Comparison of ENCODE assay signal across 21 mouse cellular contexts in the genomic region with DNA sequence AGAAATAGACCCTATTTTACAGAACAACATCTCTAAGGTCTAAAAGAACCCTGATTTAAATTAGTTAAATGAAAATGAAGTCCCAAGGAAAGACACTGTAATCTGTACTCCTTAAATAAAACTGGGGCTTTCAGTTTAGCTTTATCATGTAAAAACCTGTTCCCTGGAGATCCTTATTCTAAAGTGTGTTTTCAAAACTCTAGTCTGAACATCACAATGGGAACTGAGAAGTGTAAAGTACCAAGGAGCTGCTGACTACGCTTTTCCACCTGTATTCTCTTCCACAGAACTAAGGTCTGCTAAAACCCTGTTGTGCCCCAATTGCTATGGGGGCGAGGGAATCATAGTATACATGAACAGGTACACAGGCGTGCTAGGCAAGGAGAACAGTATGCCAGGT. TPM values are rescaled to one million over a fixed set of nuclear protein-coding genes. Genes with fewer than 3 reads are reported as not detected.
DNase-seq lines count a peak whose midpoint lies in the region; ATAC-seq and TF ChIP-seq lines count a peak whose summit lies in the region.
"Had no signal": no experiment of that assay in that cellular context is flagged by ENCODE, and none has a peak within 500 bp of the region (broad histone marks: within the 10 kb centered on the region; RNA-seq: fewer than 3 reads in every experiment).

No protein-coding gene starts in this region.

- peak overlapping the region; percentile 51; the same call in 1 of the 2 replicates for H3K27ac ChIP-seq in liver, embryonic 15.5 days (replicated peaks)
- no peak overlapping the region for H3K27ac ChIP-seq in liver, postnatal 0 days (ENCODE audit: low read depth)
- H3K27ac ChIP-seq in ES-Bruce4 (ENCODE audit: insufficient read depth, low read length): peak overlapping the region; percentile 10; the same call in 1 of the 2 replicates
- H3K27ac ChIP-seq in heart, embryonic 10.5 days: no peak overlapping the region
- H3K27ac ChIP-seq: embryonic facial prominence, embryonic 13.5 days; forebrain, embryonic 12.5 days; hindbrain, embryonic 10.5 days; hindbrain, embryonic 14.5 days had no signal

- no peak for DNase-seq in liver, postnatal 0 days
- peak; percentile 63 for DNase-seq in ZHBTc4 (ENCODE audit: low read depth, low spot score)
- no peak for DNase-seq in heart, embryonic 10.5 days (ENCODE audit: low spot score)
- no peak for DNase-seq in retina, postnatal 1 day
- DNase-seq: adrenal gland, postnatal 10 days; cerebellum, adult 11-12 months; cerebellum, adult 9-10 months; cerebellum, postnatal 25 days; gastrocnemius, postnatal 10 days; heart, adult 18-20 months had no signal

- H3K9me3 ChIP-seq in liver, embryonic 15.5 days (replicated peaks): no peaks in the 10 kb centered on the region
- H3K9me3 ChIP-seq in liver, postnatal 0 days (ENCODE audit: low read length): no peaks in the 10 kb centered on the region
- H3K9me3 ChIP-seq in ES-Bruce4 (replicated peaks; ENCODE audit: control insufficient read depth, insufficient read depth, low read length, poor library complexity, severe bottlenecking): no peaks in the 10 kb centered on the region
- no peaks in the 10 kb centered on the region for H3K9me3 ChIP-seq in heart, embryonic 10.5 days
- H3K9me3 ChIP-seq: embryonic facial prominence, embryonic 13.5 days; forebrain, embryonic 12.5 days; heart, embryonic 12.5 days; hindbrain, embryonic 10.5 days had no signal

- no peak for TF ChIP-seq POLR2A in ES-Bruce4 (IDR thresholded peaks at IDR 0.05; ENCODE audit: insufficient read depth, low read length)

- H3K27me3 ChIP-seq in liver, embryonic 15.5 days: no peaks in the 10 kb centered on the region
- H3K27me3 ChIP-seq in liver, postnatal 0 days (ENCODE audit: insufficient read depth, low read length): no peaks in the 10 kb centered on the region
- H3K27me3 ChIP-seq in ES-Bruce4 (ENCODE audit: control insufficient read depth, insufficient read depth, low read length, poor library complexity, severe bottlenecking): no peaks in the 10 kb centered on the region
- no peaks in the 10 kb centered on the region for H3K27me3 ChIP-seq in heart, embryonic 10.5 days (ENCODE audit: insufficient read depth, poor library complexity, severe bottlenecking)
- H3K27me3 ChIP-seq: embryonic facial prominence, embryonic 13.5 days; forebrain, embryonic 12.5 days; heart, embryonic 12.5 days had no signal

- no peak for TF ChIP-seq EP300 in liver, postnatal 0 days (IDR thresholded peaks at IDR 0.05; ENCODE audit: low read depth)
- TF ChIP-seq EP300 in ES-Bruce4 (IDR thresholded peaks at IDR 0.05; ENCODE audit: insufficient read depth, low read depth, low read length): no peak

- no peak overlapping the region for H3K9ac ChIP-seq in liver, embryonic 15.5 days
- no peak overlapping the region for H3K9ac ChIP-seq in liver, postnatal 0 days (replicated peaks)
- no peak overlapping the region for H3K9ac ChIP-seq in ES-Bruce4 (ENCODE audit: low read depth, poor library complexity, severe bottlenecking)
- H3K9ac ChIP-seq: embryonic facial prominence, embryonic 13.5 days; forebrain, embryonic 12.5 days; heart, embryonic 12.5 days; hindbrain, embryonic 14.5 days had no signal

- no peak overlapping the region for H3K4me3 ChIP-seq in liver, embryonic 15.5 days (replicated peaks)
- no peak overlapping the region for H3K4me3 ChIP-seq in liver, postnatal 0 days (ENCODE audit: low read depth, low read length)
- H3K4me3 ChIP-seq in ES-Bruce4 (ENCODE audit: low read depth, low read length): no peak overlapping the region
- H3K4me3 ChIP-seq in heart, embryonic 10.5 days: no peak overlapping the region
- H3K4me3 ChIP-seq: embryonic facial prominence, embryonic 13.5 days; forebrain, embryonic 12.5 days; heart, embryonic 12.5 days; hindbrain, embryonic 10.5 days had no signal

- H3K4me2 ChIP-seq in liver, embryonic 15.5 days: no peak overlapping the region
- no peak overlapping the region for H3K4me2 ChIP-seq in liver, postnatal 0 days (ENCODE audit: low read depth, low read length)
- H3K4me2 ChIP-seq: embryonic facial prominence, embryonic 13.5 days; forebrain, embryonic 12.5 days; heart, embryonic 12.5 days; hindbrain, embryonic 14.5 days had no signal

- WGBS in liver, embryonic 15.5 days (ENCODE audit: insufficient replicate concordance): 84% methylated on average over 3 of the region's 3 CpGs
- 83% methylated on average over 3 of the region's 3 CpGs for WGBS in liver, postnatal 0 days (ENCODE audit: insufficient replicate concordance)
- 86% methylated on average over 3 of the region's 3 CpGs for WGBS in heart, embryonic 10.5 days

- H3K36me3 ChIP-seq in liver, embryonic 15.5 days (replicated peaks): peaks cover 58% of the 10 kb centered on the region
- H3K36me3 ChIP-seq in liver, postnatal 0 days (replicated peaks; ENCODE audit: insufficient read depth, low read length): peaks cover 16% of the 10 kb centered on the region; the same call in 1 of the 2 replicates
- peaks cover 9% of the 10 kb centered on the region; the same call in 1 of the 2 replicates for H3K36me3 ChIP-seq in ES-Bruce4 (ENCODE audit: control insufficient read depth, insufficient read depth, low read length, poor library complexity, severe bottlenecking)
- no peaks in the 10 kb centered on the region for H3K36me3 ChIP-seq in heart, embryonic 10.5 days
- H3K36me3 ChIP-seq: embryonic facial prominence, embryonic 13.5 days; forebrain, embryonic 12.5 days; heart, embryonic 12.5 days had no signal

- no peak for ATAC-seq in liver, embryonic 15.5 days (ENCODE audit: insufficient read depth)
- ATAC-seq in liver, postnatal 0 days: no peak
- ATAC-seq: forebrain, embryonic 16.5 days had no signal

- H3K4me1 ChIP-seq in liver, embryonic 15.5 days (replicated peaks): peaks cover 87% of the 10 kb centered on the region
- peaks cover 35% of the 10 kb centered on the region for H3K4me1 ChIP-seq in liver, postnatal 0 days (ENCODE audit: insufficient read depth)
- H3K4me1 ChIP-seq in ES-Bruce4 (ENCODE audit: control insufficient read depth, insufficient read depth, low read length): peaks cover 7% of the 10 kb centered on the region
- peaks cover 3% of the 10 kb centered on the region; the same call in 1 of the 2 replicates for H3K4me1 ChIP-seq in heart, embryonic 10.5 days

- no peak for TF ChIP-seq CTCF in liver, postnatal 0 days (IDR thresholded peaks at IDR 0.05; ENCODE audit: low read depth)
- no peak for TF ChIP-seq CTCF in ES-Bruce4 (IDR thresholded peaks at IDR 0.05; ENCODE audit: low read depth, low read length)

RNA-seq across cellular contexts. Expression of a gene that starts 43.5 kb away (rescaled TPM):
- polyA plus RNA-seq in liver, embryonic 15.5 days (2015; fragmentation: Nextera tagmentation; extraction: Ambion mirVana): 0.24 TPM in 1 of 2 replicates, not detected in the other
- polyA plus RNA-seq in liver, postnatal 0 days (2015; fragmentation: Nextera tagmentation; extraction: Ambion mirVana): 0.43 TPM in 1 of 2 replicates, not detected in the other
- not detected in 2 replicates for polyA plus RNA-seq in ES-Bruce4 (2011; ENCODE audit: insufficient read depth, insufficient read length, low read depth, missing spikeins)
- not detected in 2 replicates for polyA plus RNA-seq in heart, embryonic 10.5 days (2016; fragmentation: Nextera tagmentation; extraction: Ambion mirVana)
- polyA plus RNA-seq: cortical plate, adult 2 months; embryonic facial prominence, embryonic 13.5 days; forebrain, embryonic 12.5 days; forebrain, embryonic 16.5 days; frontal cortex, adult 2 months; heart, embryonic 12.5 days; heart, embryonic 16.5 days; hindbrain, embryonic 10.5 days had no signal

RNA-seq across cellular contexts. Expression of a gene that starts 52.1 kb away (rescaled TPM):
- 85.9 and 94.7 TPM in 2 replicates for polyA plus RNA-seq in liver, embryonic 15.5 days (2015; fragmentation: Nextera tagmentation; extraction: Ambion mirVana)
- 65.4 and 71.2 TPM in 2 replicates for polyA plus RNA-seq in liver, postnatal 0 days (2015; fragmentation: Nextera tagmentation; extraction: Ambion mirVana)
- 63.1 and 65.8 TPM in 2 replicates for polyA plus RNA-seq in ES-Bruce4 (2011; ENCODE audit: insufficient read depth, insufficient read length, low read depth, missing spikeins)
- 127 and 133 TPM in 2 replicates for polyA plus RNA-seq in heart, embryonic 10.5 days (2016; fragmentation: Nextera tagmentation; extraction: Ambion mirVana)

Comparison
In these comparisons a context has a peak if more than half of its experiments do, and no peak if none do; other contexts are left out.
1. H3K27ac ChIP-seq: peak in liver, embryonic 15.5 days (single experiment) and ES-Bruce4 (single experiment); none in liver, postnatal 0 days (single experiment) and heart, embryonic 10.5 days (single experiment).